Mouse (Mus musculus) adrenal gland, postnatal 4 days (tissue): Measurements from ENCODE around the gene Chrne. TPM values are rescaled to one million over a fixed set of nuclear protein-coding genes. Genes with fewer than 3 reads are reported as not detected.

ENCODE experiments used
- DNase-seq, 2 experiments: peaks; one replicate each; pipeline ENCODE4 v3.0.0; 2021 to 2022; ENCODE audit warnings: low spot score in 2 of 2, mixed read lengths in 2 of 2
- total RNA-seq, 2 experiments: library from RNA; stranded (reverse); gene quantifications; 2 replicates each; pipeline ENCODE4 v1.2.3; 2021

Chrne gene
- total RNA-seq, 2 experiments from 2014 or later = 0.36 TPM; not detected in 1

- DNase-seq = no peak
Measured at GRCm38 (mm10) chr11:70652029-70652883, 33.2 kb upstream of the Chrne start.

- DNase-seq = no peak
Measured at GRCm38 (mm10) chr11:70651391-70651790, 32.4 kb upstream of the Chrne start.

- peak in 1 of 2 experiments; percentile 2 for DNase-seq
Measured at GRCm38 (mm10) chr11:70650322-70651175, 31.5 kb upstream of the Chrne start.

- no peak for DNase-seq
Measured at GRCm38 (mm10) chr11:70649185-70649734, 30.2 kb upstream of the Chrne start.

- no peak for DNase-seq
Measured at GRCm38 (mm10) chr11:70648512-70648911, 29.5 kb upstream of the Chrne start.

- no peak for DNase-seq
Measured at GRCm38 (mm10) chr11:70647716-70648420, 28.9 kb upstream of the Chrne start.

GRCm38 (mm10) chr11:70646691-70647650 lies 28.0 kb upstream of the Chrne start, which contains the start of the genes Rnf167 and Slc25a11:
Gene Rnf167 (plus strand): TSS chr11:70647235.
Gene Slc25a11 (minus strand): TSS chr11:70647479.
- peak; percentile 78 to 90 for DNase-seq

GRCm38 (mm10) chr11:70646259-70646555 lies 27.2 kb upstream of the Chrne start:
- no peak for DNase-seq

- DNase-seq = no peak
Measured at GRCm38 (mm10) chr11:70645461-70646258, 26.6 kb upstream of the Chrne start.

- no peak for DNase-seq
Measured at GRCm38 (mm10) chr11:70644564-70645103, 25.6 kb upstream of the Chrne start.

GRCm38 (mm10) chr11:70643051-70643450 lies 24.0 kb upstream of the Chrne start:
- DNase-seq = no peak

GRCm38 (mm10) chr11:70641241-70641640 lies 22.2 kb upstream of the Chrne start:
- no peak for DNase-seq

GRCm38 (mm10) chr11:70639976-70640375 lies 21.0 kb upstream of the Chrne start:
- no peak for DNase-seq

- DNase-seq = no peak
Measured at GRCm38 (mm10) chr11:70638714-70639278, 19.8 kb upstream of the Chrne start, which contains the start of gene Gp1ba. Gene Gp1ba (plus strand): TSS chr11:70639122.

GRCm38 (mm10) chr11:70638293-70638692 lies 19.3 kb upstream of the Chrne start:
- DNase-seq = no peak

- DNase-seq = no peak
Measured at GRCm38 (mm10) chr11:70637764-70638163, 18.7 kb upstream of the Chrne start.

- no peak for DNase-seq
Measured at GRCm38 (mm10) chr11:70635601-70636000, 16.6 kb upstream of the Chrne start.

GRCm38 (mm10) chr11:70630129-70630528 lies 11.1 kb upstream of the Chrne start:
- DNase-seq = no peak
